Mouse (Mus musculus) CH12.LX (cell line): ENCODE data around the gene Cald1. TPM values are rescaled to one million over a fixed set of nuclear protein-coding genes. Genes with fewer than 3 reads are reported as not detected.

ENCODE experiments used
- DNase-seq: peaks from one replicate; pipeline ENCODE4 v3.0.0-alpha.2; 2013; ENCODE audit errors: extremely low read depth
- H3K27ac ChIP-seq: 2 replicates; pipeline ENCODE4 v1.5.1; 2012; ENCODE audit warnings: low read depth, mild to moderate bottlenecking, control low read depth, moderate library complexity; ENCODE audit not compliant: insufficient read depth
- H3K27me3 ChIP-seq: replicated peaks from 2 replicates; pipeline ENCODE3; 2012; ENCODE audit warnings: inconsistent platforms
- H3K36me3 ChIP-seq, 2 experiments: replicated peaks in 1 of 2; 2 replicates each; pipeline versions ENCODE3 to v1.6.1; 2012; ENCODE audit warnings: inconsistent platforms in 1 of 2, low read length in 1 of 2, mild to moderate bottlenecking in 1 of 2, mixed read lengths in 1 of 2, moderate library complexity in 1 of 2; ENCODE audit not compliant: control insufficient read depth in 1 of 2, insufficient read depth in 1 of 2
- H3K4me1 ChIP-seq, 2 experiments: 2 replicates each; pipeline ENCODE4 v1.6.1; 2012; ENCODE audit warnings: inconsistent platforms in 1 of 2, moderate library complexity in 1 of 2; ENCODE audit not compliant: insufficient read depth in 2 of 2, control insufficient read depth in 1 of 2
- H3K4me2 ChIP-seq: 2 replicates; pipeline ENCODE4 v1.6.1; 2012; ENCODE audit warnings: low read depth, mild to moderate bottlenecking, control low read depth; ENCODE audit not compliant: poor library complexity, insufficient read depth, severe bottlenecking
- H3K4me3 ChIP-seq, 3 experiments: fragments of 150-350 bp in 1 of 3; sonication (generic) in 1 of 3; replicated peaks in 1 of 3; 2 replicates each; pipeline versions ENCODE3 to v1.5.1; 2011 to 2012; ENCODE audit warnings: low read depth in 2 of 3, low read length in 2 of 3, mild to moderate bottlenecking in 2 of 3, moderate library complexity in 2 of 3, control low read depth in 1 of 3, improper control_type of control experiment in 1 of 3, inconsistent platforms in 1 of 3, mixed read lengths in 1 of 3; ENCODE audit not compliant: poor library complexity in 1 of 3
- H3K79me2 ChIP-seq: replicated peaks from 2 replicates; pipeline ENCODE4 v1.6.1; 2012; ENCODE audit warnings: mild to moderate bottlenecking, moderate library complexity; ENCODE audit not compliant: control insufficient read depth, poor library complexity, insufficient read depth, severe bottlenecking; ENCODE audit errors: extremely low read depth
- H3K9ac ChIP-seq: 2 replicates; pipeline ENCODE4 v1.6.1; 2012; ENCODE audit warnings: low read depth, mild to moderate bottlenecking, control low read depth, moderate library complexity; ENCODE audit not compliant: insufficient read depth
- H3K9me3 ChIP-seq: replicated peaks from 2 replicates; pipeline ENCODE3; 2012; ENCODE audit warnings: low read length, inconsistent platforms, mixed read lengths
- BHLHE40 ChIP-seq: IDR thresholded peaks from 2 replicates; pipeline ENCODE4 v1.6.1; 2011; ENCODE audit warnings: mild to moderate bottlenecking, low read depth, low read length, improper control_type of control experiment
- CTCF ChIP-seq, 2 experiments: IDR thresholded peaks in 1 of 2; conservative IDR thresholded peaks in 1 of 2; 2 replicates each; pipeline ENCODE4 v1.5.1; 2011 to 2012; ENCODE audit warnings: low read depth in 2 of 2, low read length in 2 of 2, improper control_type of control experiment in 1 of 2, inconsistent platforms in 1 of 2, mild to moderate bottlenecking in 1 of 2, moderate library complexity in 1 of 2
- E2F4 ChIP-seq: IDR thresholded peaks from 2 replicates; pipeline ENCODE4 v1.6.1; 2011; ENCODE audit warnings: low read depth, low read length, improper control_type of control experiment; ENCODE audit not compliant: insufficient replicate concordance
- ELF1 ChIP-seq: IDR thresholded peaks from 2 replicates; pipeline ENCODE4 v1.6.1; 2014; ENCODE audit warnings: low read depth, mild to moderate bottlenecking, inconsistent platforms, low read length, improper control_type of control experiment
- IRF4 ChIP-seq: IDR thresholded peaks from 2 replicates; pipeline ENCODE4 v1.6.1; 2014; ENCODE audit warnings: low read depth, mild to moderate bottlenecking, inconsistent platforms, low read length, improper control_type of control experiment
- JUND ChIP-seq: conservative IDR thresholded peaks from 2 replicates; pipeline ENCODE4 v1.6.1; 2011; ENCODE audit warnings: low read depth, low read length, improper control_type of control experiment
- MEF2A ChIP-seq: IDR thresholded peaks from 2 replicates; pipeline ENCODE4 v1.6.1; 2014; ENCODE audit warnings: low read depth, mild to moderate bottlenecking, inconsistent platforms, low read length, improper control_type of control experiment, borderline replicate concordance
- POLR2AphosphoS2 ChIP-seq: IDR thresholded peaks from 2 replicates; pipeline ENCODE4 v1.6.1; 2011; ENCODE audit warnings: low read depth, low read length, improper control_type of control experiment
- RAD21 ChIP-seq: IDR thresholded peaks from 2 replicates; pipeline ENCODE4 v1.6.1; 2011; ENCODE audit warnings: low read depth, mild to moderate bottlenecking, low read length, improper control_type of control experiment, moderate library complexity
- USF1 ChIP-seq: IDR thresholded peaks from 2 replicates; pipeline ENCODE4 v1.6.1; 2014; ENCODE audit warnings: low read depth, mild to moderate bottlenecking, inconsistent platforms, low read length, improper control_type of control experiment
- ZC3H11A ChIP-seq: IDR thresholded peaks from 2 replicates; pipeline ENCODE4 v1.6.1; 2012; ENCODE audit warnings: low read depth, mild to moderate bottlenecking, inconsistent platforms, low read length, improper control_type of control experiment
- ZKSCAN1 ChIP-seq: IDR thresholded peaks from 2 replicates; pipeline ENCODE4 v1.6.1; 2012; ENCODE audit warnings: low read depth, inconsistent platforms, low read length, improper control_type of control experiment, borderline replicate concordance
- dilution Hi-C: fragments of 300-500 bp; cut with MboI; formaldehyde crosslinking; loops from 2 replicates; pipeline ENCODE4 v1.14.3; 2020; ENCODE audit warnings: low sequenced_read_pairs; ENCODE audit not compliant: extremely low pct_unique_long_range_greater_than_20kb, extremely low pct_ligation_motif_present
- in situ Hi-C: fragments of 300-500 bp; cut with MboI; formaldehyde crosslinking; loops from 3 replicates; pipeline ENCODE4 v1.14.3; 2019; ENCODE audit warnings: low sequenced_read_pairs, low pct_ligation_motif_present, low pct_unique_long_range_greater_than_20kb, mixed read lengths
- polyA plus RNA-seq: library from polyadenylated mRNA; unstranded; fragments of >175 nt; gene quantifications from 2 replicates; pipeline ENCODE4 v1.2.1, GENCODE M21; 2012; ENCODE audit warnings: low read depth; ENCODE audit not compliant: insufficient read length
- total RNA-seq, 2 experiments: library from RNA; depleted of rRNA; stranded (reverse); fragments of 300-350 nt in 1 of 2; fragments of >200 nt in 1 of 2; gene quantifications; 2 replicates each; pipeline ENCODE4 v1.2.3; 2012 to 2014

Gene Cald1
- total and polyA plus RNA-seq, 3 experiments = 0.55 to 4.0 (median 1.1) TPM

DNA sequence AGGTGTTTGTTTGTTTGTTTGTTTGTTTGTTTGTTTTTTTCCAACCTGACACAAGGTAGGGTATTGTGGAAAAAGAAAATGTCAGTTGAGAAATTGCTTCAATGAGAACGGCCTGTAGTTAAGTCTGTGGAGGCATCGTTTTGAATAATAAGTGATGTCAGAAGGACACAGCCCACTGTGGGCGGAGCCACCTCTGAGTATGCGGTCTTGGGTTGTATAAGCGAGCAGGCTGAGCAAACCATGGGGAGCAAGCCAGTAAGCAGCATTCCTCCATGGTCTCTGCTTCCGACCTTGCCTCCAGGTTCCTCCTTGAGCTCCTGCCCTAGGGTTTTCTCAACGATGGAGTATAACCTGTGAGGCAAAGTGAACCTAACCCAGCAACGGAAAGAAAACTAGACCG lies 7.6 kb upstream of the Cald1 start:
- Histone ChIP-seq H3K9ac (no peak overlapping the region), H3K9me3 (peaks cover 3% of the 10 kb centered on the region), H3K36me3 (no peaks in the 10 kb centered on the region), H3K4me3 (no peak overlapping the region), H3K4me1 (peaks cover 0 to 9% of the 10 kb centered on the region in 2 experiments; a peak in 2 of 4 replicates), H3K79me2 (no peaks in the 10 kb centered on the region), H3K27me3 (no peaks in the 10 kb centered on the region), H3K4me2 (no peak overlapping the region), H3K27ac (no peak overlapping the region)
- in situ Hi-C loops (no loop called here), dilution Hi-C loops (no loop called here)
- DNase-seq = no peak
- TF ChIP-seq RAD21 (no peak), BHLHE40 (no peak), ZC3H11A (no peak), ELF1 (no peak), JUND (no peak), IRF4 (no peak), USF1 (no peak)

- no peak for DNase-seq
- Histone ChIP-seq H3K9ac (no peak overlapping the region), H3K36me3 (no peaks in the 10 kb centered on the region), H3K79me2 (no peaks in the 10 kb centered on the region), H3K27ac (no peak overlapping the region), H3K9me3 (peaks cover 3% of the 10 kb centered on the region), H3K27me3 (no peaks in the 10 kb centered on the region), H3K4me3 (no peak overlapping the region), H3K4me1 (peaks cover 2 to 9% of the 10 kb centered on the region in 2 experiments; a peak in 2 of 4 replicates), H3K4me2 (no peak overlapping the region)
- in situ Hi-C loops (no loop called here), dilution Hi-C loops (no loop called here)
- TF ChIP-seq POLR2AphosphoS2 = no peak
Observed at GRCm38 (mm10) chr6:34593353-34593752, 4.9 kb upstream of the Cald1 start.

DNA sequence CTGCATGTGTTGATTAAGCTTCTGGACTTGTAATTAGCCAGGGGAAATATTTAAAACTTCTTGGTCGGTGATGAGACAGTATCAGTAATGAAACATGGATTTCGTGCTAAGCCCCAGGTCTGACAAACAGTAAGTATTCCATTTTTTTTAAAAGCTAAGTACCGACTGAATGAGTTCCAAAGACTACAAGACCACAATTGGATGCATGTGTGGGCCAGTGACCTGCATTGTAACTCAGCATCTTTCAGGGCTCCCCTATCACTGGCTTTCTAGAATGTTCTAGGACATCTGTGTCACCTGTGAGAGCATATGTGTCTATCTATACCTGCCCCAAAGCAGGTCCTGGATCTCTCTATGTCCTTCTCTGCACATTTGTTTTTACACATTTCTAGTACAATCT lies 984 bp upstream of the Cald1 start:
- Histone ChIP-seq H3K9ac (no peak overlapping the region), H3K79me2 (no peaks in the 10 kb centered on the region), H3K9me3 (no peaks in the 10 kb centered on the region), H3K4me3 (no peak overlapping the region), H3K4me1 (peaks cover 3 to 9% of the 10 kb centered on the region in 2 experiments; a peak in 2 of 4 replicates), H3K4me2 (no peak overlapping the region), H3K27me3 (no peaks in the 10 kb centered on the region), H3K36me3 (no peaks in the 10 kb centered on the region), H3K27ac (no peak overlapping the region)
- in situ Hi-C loops (no loop called here), dilution Hi-C loops (no loop called here)
- no peak for DNase-seq
- TF ChIP-seq ZKSCAN1 (no peak), CTCF (conservative IDR thresholded peaks at IDR 0.05 in 1 of 2, IDR thresholded peaks at IDR 0.05 in 1 of 2; ENCODE audit: low read depth in 2 of 2, low read length in 2 of 2) (no peak), MEF2A (no peak), RAD21 (no peak), USF1 (no peak), E2F4 (no peak)
